Mouse (Mus musculus): ENCODE measurements at regions not wholly inside any gene's neighbourhood (a gene's known extent, or its start where the extent isn't known, plus 50 kb on each side); places are given as distances from the start of the nearest gene placed in this dataset.

GRCm38 (mm10) chr1:125290320-125291021, 145.1 kb downstream of the Actr3 start:
- TF ChIP-seq CTCF (IDR thresholded peaks at IDR 0.05; ENCODE audit: low read depth) (no peak), EP300 (IDR thresholded peaks at IDR 0.05; ENCODE audit: low read depth) (no peak)
